Comparison of ENCODE assay signal across 23 mouse cellular contexts in the genomic region with DNA sequence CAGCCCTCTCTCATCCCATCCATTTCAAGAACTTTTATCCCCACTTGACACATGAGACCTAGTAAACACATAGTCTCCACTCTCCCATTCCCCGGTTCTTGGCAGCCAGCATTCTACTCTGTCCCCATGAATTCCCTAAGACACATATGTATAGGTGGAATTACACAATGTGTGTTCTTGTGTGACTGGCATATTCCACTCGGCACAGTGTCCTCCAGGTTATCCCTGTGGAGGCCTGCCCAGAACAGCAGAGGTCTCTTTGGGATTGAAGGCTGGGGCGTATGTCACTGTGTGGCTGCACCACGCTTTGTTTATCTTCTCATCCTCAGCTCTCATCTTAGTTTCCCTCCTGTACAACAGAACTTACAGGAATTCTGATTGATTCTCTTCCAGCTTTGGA.
"Had no signal": no experiment of that assay in that cellular context is flagged by ENCODE, and none has a peak within 500 bp of the region (broad histone marks: within the 10 kb centered on the region; RNA-seq: fewer than 3 reads in every experiment).

No protein-coding gene starts in this region.

- H3K27ac ChIP-seq: heart, embryonic 15.5 days; hindbrain, embryonic 10.5 days; hindbrain, embryonic 12.5 days; hindbrain, embryonic 13.5 days; hindbrain, embryonic 14.5 days; hindbrain, embryonic 15.5 days; hindbrain, postnatal 0 days; intestine, embryonic 15.5 days; kidney, embryonic 15.5 days; kidney, postnatal 0 days; layer of hippocampus, adult 2 months; left cerebral cortex, adult 2 months had no signal

- DNase-seq: kidney, adult 18-20 months; kidney, adult 2 months; kidney, adult 8-10 months; kidney, adult 9 months; kidney, postnatal 10 days; kidney, postnatal 14 days; kidney, postnatal 25 days; kidney, postnatal 36 days; kidney, postnatal 4 days; layer of hippocampus, adult 9-11 months; layer of hippocampus, postnatal 36 days had no signal

- H3K4me3 ChIP-seq: heart, embryonic 15.5 days; hindbrain, embryonic 10.5 days; hindbrain, embryonic 12.5 days; hindbrain, embryonic 13.5 days; hindbrain, embryonic 15.5 days; intestine, embryonic 15.5 days; kidney, embryonic 15.5 days; layer of hippocampus, adult 2 months; left cerebral cortex, adult 2 months had no signal

- H3K4me1 ChIP-seq: hindbrain, embryonic 10.5 days; hindbrain, embryonic 12.5 days; hindbrain, embryonic 13.5 days; hindbrain, embryonic 15.5 days; intestine, embryonic 15.5 days; kidney, embryonic 15.5 days had no signal

- H3K9ac ChIP-seq: heart, embryonic 15.5 days; hindbrain, embryonic 12.5 days; hindbrain, embryonic 13.5 days; hindbrain, embryonic 14.5 days; hindbrain, embryonic 15.5 days; intestine, embryonic 15.5 days; kidney, embryonic 15.5 days had no signal

- H3K27me3 ChIP-seq: heart, embryonic 15.5 days; hindbrain, embryonic 12.5 days; hindbrain, embryonic 13.5 days; hindbrain, embryonic 15.5 days; intestine, embryonic 15.5 days; kidney, embryonic 15.5 days had no signal
